7 mouse cellular contexts compared by ENCODE assay signal in genomic region chr6:34475974-34476794, GRCm38 (mm10). TPM values are rescaled to one million over a fixed set of nuclear protein-coding genes. Genes with fewer than 3 reads are reported as not detected.
DNase-seq lines count a peak whose midpoint lies in the region; ATAC-seq and TF ChIP-seq lines count a peak whose summit lies in the region.

Bpgm (plus strand) TSS chr6:34476207.

- WGBS in embryonic facial prominence, embryonic 10.5 days: 1% methylated on average over 35 of the region's 35 CpGs
- WGBS in intestine, postnatal 0 days: under 1% methylated on average over 35 of the region's 35 CpGs
- 2% methylated on average over 35 of the region's 35 CpGs for WGBS in midbrain, embryonic 12.5 days
- under 1% methylated on average over 35 of the region's 35 CpGs for WGBS in small intestine, adult 2 months

- H3K4me3 ChIP-seq in embryonic facial prominence, embryonic 10.5 days: peak within 1 kb of the TSS; percentile 74
- H3K4me3 ChIP-seq in intestine, postnatal 0 days (ENCODE audit: low read depth, low read length): peak within 1 kb of the TSS; percentile 70
- peak within 1 kb of the TSS; percentile 54 for H3K4me3 ChIP-seq in midbrain, embryonic 12.5 days
- H3K4me3 ChIP-seq in small intestine, adult 2 months (ENCODE audit: low read depth, low read length): peak within 1 kb of the TSS; percentile 81

- H3K27ac ChIP-seq in embryonic facial prominence, embryonic 10.5 days (replicated peaks): peak within 1 kb of the TSS; percentile 82
- H3K27ac ChIP-seq in intestine, postnatal 0 days (ENCODE audit: low read depth, low read length): peak within 1 kb of the TSS; percentile 73
- peak within 1 kb of the TSS; percentile 71 for H3K27ac ChIP-seq in midbrain, embryonic 12.5 days (replicated peaks)
- H3K27ac ChIP-seq in small intestine, adult 2 months (ENCODE audit: insufficient read depth, low read depth, low read length): peak within 1 kb of the TSS; percentile 75

- no peaks in the 10 kb centered on the region for H3K9me3 ChIP-seq in embryonic facial prominence, embryonic 10.5 days
- no peaks in the 10 kb centered on the region for H3K9me3 ChIP-seq in intestine, postnatal 0 days (ENCODE audit: control insufficient read depth)
- no peaks in the 10 kb centered on the region for H3K9me3 ChIP-seq in midbrain, embryonic 12.5 days

- H3K36me3 ChIP-seq in embryonic facial prominence, embryonic 10.5 days (replicated peaks): no peaks in the 10 kb centered on the region
- no peaks in the 10 kb centered on the region for H3K36me3 ChIP-seq in intestine, postnatal 0 days (ENCODE audit: control insufficient read depth, insufficient read depth)
- no peaks in the 10 kb centered on the region for H3K36me3 ChIP-seq in midbrain, embryonic 12.5 days
- no peaks in the 10 kb centered on the region for H3K36me3 ChIP-seq in small intestine, adult 2 months (ENCODE audit: control insufficient read depth, insufficient read depth, low read length)

- DNase-seq in adrenal gland, postnatal 10 days: peak; percentile 99
- peak; percentile 96 for DNase-seq in embryonic facial prominence, embryonic 10.5 days (ENCODE audit: low spot score)
- peak; percentile 95 for DNase-seq in gonadal fat pad, adult 2 months (ENCODE audit: low read depth)
- DNase-seq in left cerebral cortex, postnatal 4 days: peak; percentile 97

- peak within 1 kb of the TSS; percentile 81 for H3K4me2 ChIP-seq in intestine, postnatal 0 days (replicated peaks; ENCODE audit: low read depth)
- peak within 1 kb of the TSS; percentile 81 for H3K4me2 ChIP-seq in midbrain, embryonic 12.5 days (replicated peaks)

- H3K4me1 ChIP-seq in embryonic facial prominence, embryonic 10.5 days: peaks cover 49% of the 10 kb centered on the region
- H3K4me1 ChIP-seq in intestine, postnatal 0 days (replicated peaks; ENCODE audit: control insufficient read depth, insufficient read depth, low read length): peaks cover 2% of the 10 kb centered on the region; the same call in 1 of the 2 replicates
- peaks cover 42% of the 10 kb centered on the region for H3K4me1 ChIP-seq in midbrain, embryonic 12.5 days
- peaks cover 12% of the 10 kb centered on the region; the same call in 1 of the 2 replicates for H3K4me1 ChIP-seq in small intestine, adult 2 months (ENCODE audit: control insufficient read depth, insufficient read depth, insufficient read length, low read length)

- peak; percentile 100 for TF ChIP-seq POLR2A in small intestine, adult 2 months (IDR thresholded peaks at IDR 0.05; ENCODE audit: low read depth, low read length)

- no peak for TF ChIP-seq CTCF in intestine, postnatal 0 days (IDR thresholded peaks at IDR 0.05; ENCODE audit: low read depth)
- no peak for TF ChIP-seq CTCF in small intestine, adult 2 months (IDR thresholded peaks at IDR 0.05; ENCODE audit: extremely low read depth, insufficient read length, insufficient replicate concordance, low read depth, low read length)

- H3K27me3 ChIP-seq in embryonic facial prominence, embryonic 10.5 days (replicated peaks; ENCODE audit: low read depth, poor library complexity, severe bottlenecking): no peaks in the 10 kb centered on the region
- H3K27me3 ChIP-seq in intestine, postnatal 0 days (replicated peaks; ENCODE audit: control insufficient read depth, insufficient read depth, low read length): no peaks in the 10 kb centered on the region
- H3K27me3 ChIP-seq in midbrain, embryonic 12.5 days: no peaks in the 10 kb centered on the region
- H3K27me3 ChIP-seq in small intestine, adult 2 months (ENCODE audit: control insufficient read depth, insufficient read depth, low read length): no peaks in the 10 kb centered on the region

- intact Hi-C loops in left cerebral cortex, postnatal 4 days (cut with DNase I): no loop called here

- ATAC-seq in intestine, postnatal 0 days: peak; percentile 93
- peak; percentile 98 for ATAC-seq in midbrain, embryonic 12.5 days (ENCODE audit: low FRiP score, low read depth)

- peak within 1 kb of the TSS; percentile 63 for H3K9ac ChIP-seq in intestine, postnatal 0 days (ENCODE audit: low read depth, low read length)
- H3K9ac ChIP-seq in midbrain, embryonic 12.5 days (replicated peaks): peak within 1 kb of the TSS; percentile 59

RNA-seq across cellular contexts. Expression of gene Bpgm, which starts in this region (rescaled TPM):
- 10 to 100 TPM; 35.9 to 49.7 TPM for total RNA-seq in adrenal gland, postnatal 10 days (2021)
- 52.2 and 53.2 TPM in 2 replicates for polyA plus RNA-seq in embryonic facial prominence, embryonic 10.5 days (2016; fragmentation: Nextera tagmentation; extraction: Ambion mirVana)
- 23.4 and 28.3 TPM in 2 replicates for polyA plus RNA-seq in gonadal fat pad, adult 2 months (2012; rRNA removed)
- polyA plus RNA-seq in intestine, postnatal 0 days (2015; fragmentation: Nextera tagmentation; extraction: Ambion mirVana): 70.8 and 73.1 TPM in 2 replicates
- total RNA-seq in left cerebral cortex, postnatal 4 days (2021): 10 to 100 TPM; 68.3 to 68.6 TPM
- 76.6 and 76.8 TPM in 2 replicates for polyA plus RNA-seq in midbrain, embryonic 12.5 days (2016; fragmentation: Nextera tagmentation; extraction: Ambion mirVana)
- 15.0 and 22.1 TPM in 2 replicates for polyA plus RNA-seq in small intestine, adult 2 months (2012; rRNA removed)

Comparison
In these comparisons a context has a peak if more than half of its experiments do, and no peak if none do; other contexts are left out.
1. Peak in every context shown above with its lines: DNase-seq, ATAC-seq, H3K4me3 ChIP-seq and H3K27ac ChIP-seq.